Mouse (Mus musculus) C2C12 (cell line): ENCODE results near the gene Kcnj16. TPM values are rescaled to one million over a fixed set of nuclear protein-coding genes. Genes with fewer than 3 reads are reported as not detected.

Experiments used
- H3K27me3 ChIP-seq: one replicate; pipeline ENCODE4 v1.6.1; 2011; ENCODE audit not compliant: control insufficient read depth, insufficient read depth, insufficient read length
- H3K36me3 ChIP-seq: one replicate; pipeline ENCODE4 v1.6.1; 2011; ENCODE audit not compliant: control insufficient read depth, insufficient read depth
- H3K4me3 ChIP-seq: one replicate; pipeline ENCODE4 v1.5.1; 2011; ENCODE audit warnings: mild to moderate bottlenecking, control low read depth; ENCODE audit not compliant: poor library complexity, insufficient read depth, severe bottlenecking
- H3K79me2 ChIP-seq: one replicate; pipeline ENCODE4 v1.6.1; 2011; ENCODE audit not compliant: control insufficient read depth, insufficient read depth
- H3K79me3 ChIP-seq: one replicate; pipeline ENCODE4 v1.6.1; 2011; ENCODE audit warnings: low read depth, control low read depth
- H3ac ChIP-seq: one replicate; pipeline ENCODE3; 2011; ENCODE audit warnings: low read depth; ENCODE audit not compliant: control insufficient read depth, insufficient read length
- CEBPB ChIP-seq: IDR thresholded peaks from one replicate; pipeline ENCODE4 v1.6.1; 2011; ENCODE audit warnings: low read depth, mild to moderate bottlenecking, control low read depth, moderate library complexity
- CTCF ChIP-seq: IDR thresholded peaks from one replicate; pipeline ENCODE4 v1.5.1; 2011; ENCODE audit not compliant: control insufficient read depth, insufficient read depth, insufficient read length
- FOSL1 ChIP-seq: IDR thresholded peaks from one replicate; pipeline ENCODE4 v1.8.0; 2011; ENCODE audit warnings: mild to moderate bottlenecking, low read length; ENCODE audit not compliant: poor library complexity, insufficient read depth, severe bottlenecking
- MAX ChIP-seq: IDR thresholded peaks from one replicate; pipeline ENCODE4 v1.6.1; 2011; ENCODE audit warnings: mild to moderate bottlenecking, control low read depth
- MYOD1 ChIP-seq: IDR thresholded peaks from one replicate; pipeline ENCODE4 v1.6.1; 2011; ENCODE audit warnings: low read depth; ENCODE audit not compliant: control insufficient read depth, insufficient read length
- MYOG ChIP-seq: IDR thresholded peaks from one replicate; pipeline ENCODE4 v1.6.1; 2011; ENCODE audit not compliant: control insufficient read depth, insufficient read length; ENCODE audit errors: extremely low read depth
- USF1 ChIP-seq: IDR thresholded peaks from one replicate; pipeline ENCODE4 v1.6.1; 2011; ENCODE audit warnings: low read depth, mild to moderate bottlenecking, control low read depth, moderate library complexity
- polyA plus RNA-seq: library from polyadenylated mRNA; unstranded; fragments of >200 nt; fragmentation: generic; extraction: Trizol; gene quantifications from one replicate; pipeline ENCODE4 v1.2.1, GENCODE M21; 2012; ENCODE audit warnings: missing spikeins

The Kcnj16 gene
- polyA plus RNA-seq, 1 experiment, result not detected

GRCm38 (mm10) chr11:111042175-111042574 lies 74.3 kb downstream of the Kcnj16 start:
- H3K36me3 ChIP-seq, result no peaks in the 10 kb centered on the region
- no peaks in the 10 kb centered on the region for H3K79me2 ChIP-seq

GRCm38 (mm10) chr11:111043298-111043697 lies 75.5 kb downstream of the Kcnj16 start:
- H3K79me3 ChIP-seq, result no peaks in the 10 kb centered on the region
- H3ac ChIP-seq, result no peak overlapping the region
- no peaks in the 10 kb centered on the region for H3K79me2 ChIP-seq
- no peak for TF ChIP-seq CTCF
- no peak for TF ChIP-seq MAX
- no peak for TF ChIP-seq USF1
- no peak for TF ChIP-seq MYOD1
- H3K27me3 ChIP-seq, result no peaks in the 10 kb centered on the region
- H3K36me3 ChIP-seq, result no peaks in the 10 kb centered on the region
- no peak overlapping the region for H3K4me3 ChIP-seq

More at GRCm38 (mm10) chr11:111042175-111042574, 74.3 kb downstream of the Kcnj16 start:
- H3K27me3 ChIP-seq, result no peaks in the 10 kb centered on the region
- no peaks in the 10 kb centered on the region for H3K79me3 ChIP-seq
- no peak overlapping the region for H3K4me3 ChIP-seq
- H3ac ChIP-seq, result no peak overlapping the region
- no peak for TF ChIP-seq CTCF

- no peak overlapping the region for H3ac ChIP-seq
- H3K79me3 ChIP-seq, result no peaks in the 10 kb centered on the region
- H3K79me2 ChIP-seq, result no peaks in the 10 kb centered on the region
- H3K36me3 ChIP-seq, result no peaks in the 10 kb centered on the region
- TF ChIP-seq FOSL1 (no peak), MYOG (no peak)
- H3K27me3 ChIP-seq, result no peaks in the 10 kb centered on the region
- H3K4me3 ChIP-seq, result no peak overlapping the region
Observed at GRCm38 (mm10) chr11:111054252-111054651, 86.4 kb downstream of the Kcnj16 start.

- H3K79me3 ChIP-seq, result no peaks in the 10 kb centered on the region
- TF ChIP-seq CEBPB (peak; percentile 90), MYOG (no peak), CTCF (no peak)
Observed at GRCm38 (mm10) chr11:111054854-111055822, 87.3 kb downstream of the Kcnj16 start.

GRCm38 (mm10) chr11:111056030-111056429 lies 88.2 kb downstream of the Kcnj16 start:
- H3K4me3 ChIP-seq, result no peak overlapping the region
- no peaks in the 10 kb centered on the region for H3K27me3 ChIP-seq
- no peak overlapping the region for H3ac ChIP-seq
- TF ChIP-seq USF1 (no peak), FOSL1 (no peak), CEBPB (no peak), CTCF (no peak), MYOG (no peak), MYOD1 (no peak), MAX (no peak)
- no peaks in the 10 kb centered on the region for H3K36me3 ChIP-seq
- no peaks in the 10 kb centered on the region for H3K79me3 ChIP-seq
- H3K79me2 ChIP-seq, result no peaks in the 10 kb centered on the region

More at GRCm38 (mm10) chr11:111054854-111055822, 87.3 kb downstream of the Kcnj16 start:
- Histone ChIP-seq H3K36me3 (no peaks in the 10 kb centered on the region), H3K4me3 (no peak overlapping the region), H3K79me2 (no peaks in the 10 kb centered on the region), H3ac (no peak overlapping the region), H3K27me3 (no peaks in the 10 kb centered on the region)

GRCm38 (mm10) chr11:111057435-111057834 lies 89.6 kb downstream of the Kcnj16 start:
- Histone ChIP-seq H3K79me3 (no peaks in the 10 kb centered on the region), H3K27me3 (no peaks in the 10 kb centered on the region), H3ac (no peak overlapping the region), H3K36me3 (no peaks in the 10 kb centered on the region), H3K79me2 (no peaks in the 10 kb centered on the region), H3K4me3 (no peak overlapping the region)
- TF ChIP-seq MAX (no peak), CTCF (no peak), MYOG (no peak), USF1 (no peak), CEBPB (no peak), FOSL1 (no peak), MYOD1 (no peak)
